Mouse (Mus musculus) heart, embryonic 10.5 days (tissue): ENCODE data around the gene Nek11. TPM values are rescaled to one million over a fixed set of nuclear protein-coding genes. Genes with fewer than 3 reads are reported as not detected.

Experiments used
- polyA plus RNA-seq: library from polyadenylated mRNA; unstranded; fragments of >200 nt; fragmentation: Nextera tagmentation; extraction: Ambion mirVana; gene quantifications from 2 replicates; pipeline ENCODE4 v1.2.1, GENCODE M21; 2016

The Nek11 gene
- polyA plus RNA-seq, 1 experiment from 2014 or later = 0.14 TPM

Other genes starting within 250 kb of the Nek11 start
- 13.7 and 16.1 TPM in 2 replicates for gene Aste1, start 132 bp downstream of the Nek11 start, polyA plus RNA-seq
- 65.1 and 65.8 TPM in 2 replicates for gene Atp2c1, start 131.8 kb upstream of the Nek11 start, polyA plus RNA-seq
- gene Pik3r4, start 247.5 kb upstream of the Nek11 start, polyA plus RNA-seq = 16.1 and 16.5 TPM in 2 replicates